Mouse (Mus musculus): Measurements from ENCODE around the gene Tnrc6c. TPM values are rescaled to one million over a fixed set of nuclear protein-coding genes. Genes with fewer than 3 reads are reported as not detected.

The Tnrc6c gene
- polyA plus RNA-seq, 1 experiment from 2014 or later, result 32.5 TPM

GRCm38 (mm10) chr11:117751544-117751943, 97.5 kb downstream of the Tnrc6c start:
- Histone ChIP-seq H3K4me3 (ENCODE audit: low read depth, low read length) (no peak overlapping the region), H3K9ac (replicated peaks; ENCODE audit: low read depth, low read length) (no peak overlapping the region), H3K4me1 (ENCODE audit: control insufficient read depth, insufficient read depth, low read length) (no peaks in the 10 kb centered on the region), H3K27me3 (ENCODE audit: control insufficient read depth, insufficient read depth, low read length) (no peaks in the 10 kb centered on the region), H3K4me2 (ENCODE audit: low read depth, low read length) (no peak overlapping the region), H3K9me3 (ENCODE audit: control insufficient read depth, low read length) (no peaks in the 10 kb centered on the region), H3K36me3 (ENCODE audit: control insufficient read depth, insufficient read depth, low read length) (peaks cover 83% of the 10 kb centered on the region), H3K27ac (ENCODE audit: low read depth, low read length) (no peak overlapping the region)
- no peak for ATAC-seq (ENCODE audit: low read depth)
- 89% methylated on average over 6 of the region's 6 CpGs for WGBS

GRCm38 (mm10) chr11:117755891-117756290, 101.8 kb downstream of the Tnrc6c start:
- no peak for ATAC-seq (ENCODE audit: low read depth)
- H3K27ac ChIP-seq (ENCODE audit: low read depth, low read length), result no peak overlapping the region
- H3K4me1 ChIP-seq (ENCODE audit: control insufficient read depth, insufficient read depth, low read length), result no peaks in the 10 kb centered on the region
- WGBS, result 97% methylated on average over 7 of the region's 7 CpGs
- H3K9me3 ChIP-seq (ENCODE audit: control insufficient read depth, low read length), result no peaks in the 10 kb centered on the region
- no peaks in the 10 kb centered on the region for H3K27me3 ChIP-seq (ENCODE audit: control insufficient read depth, insufficient read depth, low read length)
- H3K4me2 ChIP-seq (ENCODE audit: low read depth, low read length), result no peak overlapping the region
- H3K4me3 ChIP-seq (ENCODE audit: low read depth, low read length), result no peak overlapping the region
- H3K36me3 ChIP-seq (ENCODE audit: control insufficient read depth, insufficient read depth, low read length), result peaks cover 81% of the 10 kb centered on the region
- H3K9ac ChIP-seq (replicated peaks; ENCODE audit: low read depth, low read length), result no peak overlapping the region

GRCm38 (mm10) chr11:117759267-117759666, 105.2 kb downstream of the Tnrc6c start:
- Histone ChIP-seq H3K27me3 (ENCODE audit: control insufficient read depth, insufficient read depth, low read length) (no peaks in the 10 kb centered on the region), H3K9me3 (ENCODE audit: control insufficient read depth, low read length) (no peaks in the 10 kb centered on the region), H3K4me2 (ENCODE audit: low read depth, low read length) (no peak overlapping the region), H3K27ac (ENCODE audit: low read depth, low read length) (no peak overlapping the region), H3K9ac (replicated peaks; ENCODE audit: low read depth, low read length) (no peak overlapping the region), H3K4me3 (ENCODE audit: low read depth, low read length) (no peak overlapping the region), H3K4me1 (ENCODE audit: control insufficient read depth, insufficient read depth, low read length) (no peaks in the 10 kb centered on the region), H3K36me3 (ENCODE audit: control insufficient read depth, insufficient read depth, low read length) (peaks cover 77% of the 10 kb centered on the region)
- 91% methylated on average over 10 of the region's 10 CpGs for WGBS
- no peak for ATAC-seq (ENCODE audit: low read depth)

GRCm38 (mm10) chr11:117760374-117761119, 106.5 kb downstream of the Tnrc6c start:
- no peak for ATAC-seq (ENCODE audit: low read depth)
- peaks cover 73% of the 10 kb centered on the region for H3K36me3 ChIP-seq (ENCODE audit: control insufficient read depth, insufficient read depth, low read length)
- no peaks in the 10 kb centered on the region for H3K4me1 ChIP-seq (ENCODE audit: control insufficient read depth, insufficient read depth, low read length)
- H3K4me2 ChIP-seq (ENCODE audit: low read depth, low read length), result no peak overlapping the region
- H3K27ac ChIP-seq (ENCODE audit: low read depth, low read length), result no peak overlapping the region
- H3K9ac ChIP-seq (replicated peaks; ENCODE audit: low read depth, low read length), result no peak overlapping the region
- no peaks in the 10 kb centered on the region for H3K27me3 ChIP-seq (ENCODE audit: control insufficient read depth, insufficient read depth, low read length)
- 90% methylated on average over 26 of the region's 26 CpGs for WGBS
- H3K4me3 ChIP-seq (ENCODE audit: low read depth, low read length), result no peak overlapping the region
- no peaks in the 10 kb centered on the region for H3K9me3 ChIP-seq (ENCODE audit: control insufficient read depth, low read length)

- Histone ChIP-seq H3K4me2 (ENCODE audit: low read depth, low read length) (no peak overlapping the region), H3K27ac (ENCODE audit: low read depth, low read length) (no peak overlapping the region), H3K27me3 (ENCODE audit: control insufficient read depth, insufficient read depth, low read length) (no peaks in the 10 kb centered on the region), H3K9ac (replicated peaks; ENCODE audit: low read depth, low read length) (no peak overlapping the region), H3K4me3 (ENCODE audit: low read depth, low read length) (no peak overlapping the region), H3K36me3 (ENCODE audit: control insufficient read depth, insufficient read depth, low read length) (peaks cover 64% of the 10 kb centered on the region), H3K9me3 (ENCODE audit: control insufficient read depth, low read length) (no peaks in the 10 kb centered on the region), H3K4me1 (ENCODE audit: control insufficient read depth, insufficient read depth, low read length) (no peaks in the 10 kb centered on the region)
- 92% methylated on average over 13 of the region's 13 CpGs for WGBS
- no peak for ATAC-seq (ENCODE audit: low read depth)
These were observed 107.7 kb downstream of the Tnrc6c start for GRCm38 (mm10) chr11:117761801-117762200.

- Histone ChIP-seq H3K4me1 (ENCODE audit: control insufficient read depth, insufficient read depth, low read length) (no peaks in the 10 kb centered on the region), H3K27me3 (ENCODE audit: control insufficient read depth, insufficient read depth, low read length) (no peaks in the 10 kb centered on the region), H3K4me3 (ENCODE audit: low read depth, low read length) (no peak overlapping the region), H3K9ac (replicated peaks; ENCODE audit: low read depth, low read length) (no peak overlapping the region), H3K27ac (ENCODE audit: low read depth, low read length) (no peak overlapping the region), H3K9me3 (ENCODE audit: control insufficient read depth, low read length) (no peaks in the 10 kb centered on the region), H3K36me3 (ENCODE audit: control insufficient read depth, insufficient read depth, low read length) (peaks cover 59% of the 10 kb centered on the region), H3K4me2 (ENCODE audit: low read depth, low read length) (no peak overlapping the region)
- no peak for ATAC-seq (ENCODE audit: low read depth)
- 94% methylated on average over 12 of the region's 12 CpGs for WGBS
These were observed 108.2 kb downstream of the Tnrc6c start for GRCm38 (mm10) chr11:117762246-117762645.

GRCm38 (mm10) chr11:117764319-117764718, 110.2 kb downstream of the Tnrc6c start:
- Histone ChIP-seq H3K9me3 (ENCODE audit: control insufficient read depth, low read length) (no peaks in the 10 kb centered on the region), H3K36me3 (ENCODE audit: control insufficient read depth, insufficient read depth, low read length) (peaks cover 41% of the 10 kb centered on the region), H3K27ac (ENCODE audit: low read depth, low read length) (no peak overlapping the region), H3K9ac (replicated peaks; ENCODE audit: low read depth, low read length) (no peak overlapping the region), H3K27me3 (ENCODE audit: control insufficient read depth, insufficient read depth, low read length) (no peaks in the 10 kb centered on the region), H3K4me1 (ENCODE audit: control insufficient read depth, insufficient read depth, low read length) (0 out of 2 replicates have a peak, but pooled peaks cover under 1% of the 10 kb centered on the region), H3K4me2 (ENCODE audit: low read depth, low read length) (no peak overlapping the region), H3K4me3 (ENCODE audit: low read depth, low read length) (no peak overlapping the region)
- no peak for ATAC-seq (ENCODE audit: low read depth)
- 91% methylated on average over 9 of the region's 9 CpGs for WGBS

- no peak for ATAC-seq (ENCODE audit: low read depth)
- no peaks in the 10 kb centered on the region for H3K9me3 ChIP-seq (ENCODE audit: control insufficient read depth, low read length)
- no peaks in the 10 kb centered on the region for H3K27me3 ChIP-seq (ENCODE audit: control insufficient read depth, insufficient read depth, low read length)
- no peak overlapping the region for H3K27ac ChIP-seq (ENCODE audit: low read depth, low read length)
- no peak overlapping the region for H3K9ac ChIP-seq (replicated peaks; ENCODE audit: low read depth, low read length)
- peaks cover 31% of the 10 kb centered on the region for H3K36me3 ChIP-seq (ENCODE audit: control insufficient read depth, insufficient read depth, low read length)
- H3K4me2 ChIP-seq (ENCODE audit: low read depth, low read length), result no peak overlapping the region
- WGBS, result 91% methylated on average over 5 of the region's 5 CpGs
- 0 out of 2 replicates have a peak, but pooled peaks cover 3% of the 10 kb centered on the region for H3K4me1 ChIP-seq (ENCODE audit: control insufficient read depth, insufficient read depth, low read length)
- no peak overlapping the region for H3K4me3 ChIP-seq (ENCODE audit: low read depth, low read length)
These were observed 111.3 kb downstream of the Tnrc6c start for GRCm38 (mm10) chr11:117765361-117765760.

- WGBS, result 86% methylated on average over 3 of the region's 3 CpGs
- Histone ChIP-seq H3K9me3 (ENCODE audit: control insufficient read depth, low read length) (no peaks in the 10 kb centered on the region), H3K4me2 (ENCODE audit: low read depth, low read length) (no peak overlapping the region), H3K27ac (ENCODE audit: low read depth, low read length) (no peak overlapping the region), H3K4me3 (ENCODE audit: low read depth, low read length) (no peak overlapping the region), H3K27me3 (ENCODE audit: control insufficient read depth, insufficient read depth, low read length) (no peaks in the 10 kb centered on the region), H3K9ac (replicated peaks; ENCODE audit: low read depth, low read length) (no peak overlapping the region), H3K36me3 (ENCODE audit: control insufficient read depth, insufficient read depth, low read length) (peaks cover 22% of the 10 kb centered on the region), H3K4me1 (ENCODE audit: control insufficient read depth, insufficient read depth, low read length) (0 out of 2 replicates have a peak, but pooled peaks cover 3% of the 10 kb centered on the region)
- no peak for ATAC-seq (ENCODE audit: low read depth)
These were observed 112.2 kb downstream of the Tnrc6c start for GRCm38 (mm10) chr11:117766275-117766674.
